In genomic region chr2:6267537-6267936, GRCm38 (mm10) we compare ENCODE assay signal across 8 mouse cellular contexts. TPM values are rescaled to one million over a fixed set of nuclear protein-coding genes. Genes with fewer than 3 reads are reported as not detected.
DNase-seq lines count a peak whose midpoint lies in the region; ATAC-seq and TF ChIP-seq lines count a peak whose summit lies in the region.

No protein-coding gene starts in this region.

- TF ChIP-seq POLR2A in MEL (IDR thresholded peaks at IDR 0.05; ENCODE audit: control insufficient read depth in 1 of 2, insufficient read depth in 1 of 2, low read depth in 1 of 2, low read length in 2 of 2, poor library complexity in 1 of 2): peak in 1 of 2 experiments; percentile 77; a peak in 3 of 4 replicates

- peak; percentile 36 for ATAC-seq in erythroid progenitor cell, adult 5-6 weeks (replicated peaks; ENCODE audit: low FRiP score, poor library complexity, severe bottlenecking)
- ATAC-seq in heart, postnatal 0 days (ENCODE audit: insufficient read depth, low read depth): peak; percentile 87

- H3K27me3 ChIP-seq in MEL (ENCODE audit: control insufficient read depth in 1 of 2, insufficient read depth in 2 of 2, low read length in 2 of 2): no peaks in the 10 kb centered on the region
- H3K27me3 ChIP-seq in heart, postnatal 0 days (ENCODE audit: control insufficient read depth, insufficient read depth, low read length): no peaks in the 10 kb centered on the region

- peak; percentile 86 to 97 for TF ChIP-seq EP300 in MEL (IDR thresholded peaks at IDR 0.05; ENCODE audit: low read depth in 1 of 2, low read length in 2 of 2)
- no peak for TF ChIP-seq EP300 in heart, postnatal 0 days (IDR thresholded peaks at IDR 0.05; ENCODE audit: low read depth)

- no peaks in the 10 kb centered on the region for H3K9me3 ChIP-seq in MEL (replicated peaks; ENCODE audit: insufficient read depth, low read length)
- H3K9me3 ChIP-seq in heart, postnatal 0 days (replicated peaks; ENCODE audit: control insufficient read depth, low read length): no peaks in the 10 kb centered on the region

- 10% methylated on average over 9 of the region's 9 CpGs for WGBS in heart, postnatal 0 days
- WGBS in macrophage (ENCODE audit: missing documents): 3% methylated on average over 9 of the region's 9 CpGs

- H3K27ac ChIP-seq in MEL (ENCODE audit: control insufficient read depth, low read depth, low read length) (peak overlapping the region; percentile 93), macrophage (peak overlapping the region; percentile 54)
- H3K27ac ChIP-seq in heart, postnatal 0 days (ENCODE audit: low read depth): 0 out of 2 replicates have a peak overlapping the region, but pooled peaks have one; percentile 46

- TF ChIP-seq CTCF in MEL (IDR thresholded peaks at IDR 0.05 in 2 of 3, conservative IDR thresholded peaks at IDR 0.05 in 1 of 3; ENCODE audit: control insufficient read depth in 1 of 3, insufficient read depth in 1 of 3, low read depth in 2 of 3, low read length in 3 of 3, poor library complexity in 1 of 3, severe bottlenecking in 1 of 3): no peak
- TF ChIP-seq CTCF in heart, postnatal 0 days (IDR thresholded peaks at IDR 0.05; ENCODE audit: low read depth): no peak

- H3K9ac ChIP-seq in MEL (ENCODE audit: control insufficient read depth, low read depth, low read length, poor library complexity, severe bottlenecking): peak overlapping the region; percentile 61
- H3K9ac ChIP-seq in heart, postnatal 0 days (replicated peaks; ENCODE audit: low read depth, low read length): no peak overlapping the region

- peak overlapping the region; percentile 28 for H3K4me2 ChIP-seq in heart, postnatal 0 days (ENCODE audit: low read depth, low read length)

- DNase-seq in 3134 (ENCODE audit: extremely low read depth, insufficient read length, low spot score) (peak; percentile 69), MEL (ENCODE audit: low read depth, low spot score) (peak; percentile 98)
- DNase-seq in heart, postnatal 0 days (ENCODE audit: low spot score): peak; percentile 81
- peak; percentile 47 for DNase-seq in layer of hippocampus, adult 9-11 months
- DNase-seq in spleen, adult 12 weeks (ENCODE audit: low spot score): peak; percentile 40
- DNase-seq in embryo, embryonic 10 days (ENCODE audit: low spot score): no peak

- peaks cover 14 to 48% of the 10 kb centered on the region in 2 experiments for H3K4me1 ChIP-seq in MEL (ENCODE audit: control insufficient read depth in 1 of 2, insufficient read depth in 2 of 2, low read length in 2 of 2)
- peaks cover 16% of the 10 kb centered on the region for H3K4me1 ChIP-seq in heart, postnatal 0 days (ENCODE audit: control insufficient read depth, insufficient read depth)

- no peak for TF ChIP-seq RAD21 in MEL (IDR thresholded peaks at IDR 0.05; ENCODE audit: low read depth, low read length)

- H3K79me2 ChIP-seq in MEL (ENCODE audit: control insufficient read depth, insufficient read depth, low read length, poor library complexity) (no peaks in the 10 kb centered on the region), macrophage (ENCODE audit: inconsistent target) (no peaks in the 10 kb centered on the region)

- H3K4me3 ChIP-seq in MEL (ENCODE audit: control insufficient read depth in 1 of 2, insufficient read depth in 1 of 2, low read depth in 2 of 2, low read length in 2 of 2) (peak overlapping the region; percentile 36), macrophage (ENCODE audit: inconsistent target) (no peak overlapping the region)
- no peak overlapping the region for H3K4me3 ChIP-seq in heart, postnatal 0 days (ENCODE audit: low read depth, low read length)

- H3K36me3 ChIP-seq in MEL (ENCODE audit: control insufficient read depth in 1 of 2, insufficient read depth in 2 of 2, low read length in 2 of 2) (peaks cover 0 to 41% of the 10 kb centered on the region in 2 experiments; a peak in 2 of 4 replicates), macrophage (ENCODE audit: inconsistent target) (no peaks in the 10 kb centered on the region)
- no peaks in the 10 kb centered on the region for H3K36me3 ChIP-seq in heart, postnatal 0 days (replicated peaks; ENCODE audit: control insufficient read depth, insufficient read depth, low read length)

TF ChIP-seq in MEL, 35 proteins besides CTCF, POLR2A, EP300 and RAD21 (continues in another document):
- TF ChIP-seq MEF2A (IDR thresholded peaks at IDR 0.05; ENCODE audit: extremely low read depth, insufficient replicate concordance, low read depth, low read length, poor library complexity, severe bottlenecking) (no peak), MXI1 (IDR thresholded peaks at IDR 0.05; ENCODE audit: low read depth, low read length) (peak; percentile 79), POLR2AphosphoS2 (IDR thresholded peaks at IDR 0.05; ENCODE audit: low read length) (peak; percentile 61), CHD1 (IDR thresholded peaks at IDR 0.05; ENCODE audit: low read depth, low read length) (no peak), MYC (IDR thresholded peaks at IDR 0.05; ENCODE audit: low read depth, low read length) (peak; percentile 91; the same call in 1 of the 2 replicates), ETS1 (IDR thresholded peaks at IDR 0.05; ENCODE audit: low read depth, low read length) (peak; percentile 99), TBP (IDR thresholded peaks at IDR 0.05; ENCODE audit: low read depth, low read length) (peak; percentile 81), RCOR1 (IDR thresholded peaks at IDR 0.05; ENCODE audit: low read depth, low read length) (peak; percentile 68), MAZ (IDR thresholded peaks at IDR 0.05; ENCODE audit: low read depth, low read length) (no peak; the same call in 1 of the 2 replicates), TAL1 (IDR thresholded peaks at IDR 0.05; ENCODE audit: low read length) (peak; percentile 42), E2F4 (IDR thresholded peaks at IDR 0.05; ENCODE audit: borderline replicate concordance, low read depth, low read length) (no peak), BHLHE40 (IDR thresholded peaks at IDR 0.05; ENCODE audit: borderline replicate concordance, low read depth, low read length) (peak; percentile 61; the same call in 1 of the 2 replicates), UBTF (IDR thresholded peaks at IDR 0.05; ENCODE audit: borderline replicate concordance, insufficient read depth, low read depth, low read length) (no peak), TCF12 (IDR thresholded peaks at IDR 0.05; ENCODE audit: low read depth, low read length) (peak; percentile 84), MAX (IDR thresholded peaks at IDR 0.05; ENCODE audit: low read length) (peak; percentile 71; the same call in 1 of the 2 replicates), CHD2 (IDR thresholded peaks at IDR 0.05; ENCODE audit: low read length) (peak; percentile 50; the same call in 1 of the 2 replicates), HCFC1 (IDR thresholded peaks at IDR 0.05; ENCODE audit: low read depth, low read length) (0 out of 2 replicates have a peak, but pooled peaks have one; percentile 53), MYB (IDR thresholded peaks at IDR 0.05; ENCODE audit: low read depth, low read length) (peak; percentile 98), USF2 (IDR thresholded peaks at IDR 0.05; ENCODE audit: borderline replicate concordance in 1 of 2, insufficient read depth in 1 of 2, low read depth in 1 of 2, low read length in 2 of 2) (no peak), POLR2AphosphoS5 (IDR thresholded peaks at IDR 0.05; ENCODE audit: borderline replicate concordance, low read depth, low read length) (no peak), ELF1 (IDR thresholded peaks at IDR 0.05; ENCODE audit: low read depth, low read length) (peak; percentile 35; the same call in 1 of the 2 replicates), ZKSCAN1 (IDR thresholded peaks at IDR 0.05; ENCODE audit: low read depth, low read length) (no peak), USF1 (IDR thresholded peaks at IDR 0.05; ENCODE audit: low read depth, low read length) (peak; percentile 47; the same call in 1 of the 2 replicates), GATA1 (IDR thresholded peaks at IDR 0.05; ENCODE audit: low read depth, low read length) (no peak; the same call in 1 of the 2 replicates), ZNF384 (IDR thresholded peaks at IDR 0.05; ENCODE audit: low read depth, low read length) (0 out of 2 replicates have a peak, but pooled peaks have one; percentile 5), NRF1 (IDR thresholded peaks at IDR 0.05; ENCODE audit: insufficient read depth, low read depth, low read length, poor library complexity, severe bottlenecking) (no peak)

RNA-seq across cellular contexts. Expression of gene Echdc3, which starts 54.7 kb away (rescaled TPM):
- not detected in 2 replicates for total RNA-seq in MEL (2012; rRNA removed)
- polyA plus RNA-seq in MEL (2012; ENCODE audit: insufficient read depth in 1 of 2, insufficient read length in 2 of 2, low read depth in 1 of 2, low replicate concordance in 2 of 2, missing spikeins in 1 of 2) (not detected), macrophage (2018) (0.49 to 1.1 TPM (median 0.60 TPM) in 3 replicates)
- total RNA-seq in erythroid progenitor cell, adult 5-6 weeks (2015; ENCODE audit: low replicate concordance): not detected in 2 replicates
- total RNA-seq in erythroid progenitor cell, adult 5-6 weeks (2017; ENCODE audit: low replicate concordance): not detected in 2 replicates
- 17.3 and 27.4 TPM in 2 replicates for total RNA-seq in heart, postnatal 0 days (2014; rRNA removed; ENCODE audit: low replicate concordance)
- polyA plus RNA-seq in heart, postnatal 0 days (2015; fragmentation: Nextera tagmentation; extraction: Ambion mirVana): 16.9 and 17.7 TPM in 2 replicates
- total RNA-seq in macrophage (2018; cell fraction: chromatin; rRNA removed): 1 to 10 TPM in 19 of 26 experiments, under 1 TPM in 2, not detected in 5; 0.58 to 5.3 (median 2.0) TPM
- under 1 TPM; 0.07 to 0.88 (median 0.35) TPM for total RNA-seq in macrophage (2018; cell fraction: cytosol; rRNA removed)
- 1 to 10 TPM in 10 of 26 experiments, under 1 TPM in 5, not detected in 11; 0.24 to 3.4 (median 1.2) TPM for total RNA-seq in macrophage (2018; cell fraction: nucleus; rRNA removed)

RNA-seq across cellular contexts. Expression of gene Usp6nl, which starts 54.9 kb away (rescaled TPM):
- 8.9 and 11.2 TPM in 2 replicates for total RNA-seq in MEL (2012; rRNA removed)
- polyA plus RNA-seq in MEL (2012; ENCODE audit: insufficient read depth in 1 of 2, insufficient read length in 2 of 2, low read depth in 1 of 2, low replicate concordance in 2 of 2, missing spikeins in 1 of 2) (10 to 100 TPM; 24.8 to 67.1 TPM), macrophage (2018) (3.8 to 5.3 TPM (median 4.8 TPM) in 3 replicates)
- total RNA-seq in erythroid progenitor cell, adult 5-6 weeks (2015; ENCODE audit: low replicate concordance): 18.0 and 30.3 TPM in 2 replicates
- 26.6 and 47.0 TPM in 2 replicates for total RNA-seq in erythroid progenitor cell, adult 5-6 weeks (2017; ENCODE audit: low replicate concordance)
- total RNA-seq in heart, postnatal 0 days (2014; rRNA removed; ENCODE audit: low replicate concordance): 8.9 and 9.2 TPM in 2 replicates
- polyA plus RNA-seq in heart, postnatal 0 days (2015; fragmentation: Nextera tagmentation; extraction: Ambion mirVana): 3.1 and 3.4 TPM in 2 replicates
- 10 to 100 TPM in 18 of 26 experiments, 1 to 10 TPM in 8; 4.6 to 31.8 (median 11.9) TPM for total RNA-seq in macrophage (2018; cell fraction: chromatin; rRNA removed)
- 1 to 10 TPM; 3.9 to 9.8 (median 5.3) TPM for total RNA-seq in macrophage (2018; cell fraction: cytosol; rRNA removed)
- total RNA-seq in macrophage (2018; cell fraction: nucleus; rRNA removed): 10 to 100 TPM in 12 of 26 experiments, 1 to 10 TPM in 14; 4.4 to 32.4 (median 9.6) TPM

Comparison
In these comparisons a context has a peak if more than half of its experiments do, and no peak if none do; other contexts are left out.
1. H3K4me3 ChIP-seq: peak in MEL (2 of 2); none in heart, postnatal 0 days (single experiment) and macrophage (single experiment).
2. RNA of gene Echdc3, which starts 54.7 kb away (total RNA-seq): 17.3 to 27.4 TPM in heart, postnatal 0 days; not detected in MEL and not detected in erythroid progenitor cell, adult 5-6 weeks; every median in the first group is over 10 times any median in the second.
3. Peak in every context shown above with its lines, with median percentiles within 50 percentile points of each other: H3K27ac ChIP-seq.